Mouse (Mus musculus) adrenal gland, adult 18-20 months (tissue): ENCODE results near the gene Apbb2. TPM values are rescaled to one million over a fixed set of nuclear protein-coding genes. Genes with fewer than 3 reads are reported as not detected.

Source experiments
- DNase-seq, 2 experiments: peaks; one replicate each; pipeline ENCODE4 v3.0.0; 2021 to 2022; ENCODE audit warnings: low spot score in 2 of 2
- total RNA-seq, 2 experiments: library from RNA; stranded (reverse); gene quantifications; 1 replicate in 1 of 2; 2 replicates in 1 of 2; pipeline ENCODE4 v1.2.3; 2021

Gene Apbb2
- total RNA-seq, 2 experiments from 2014 or later = 37.4 to 54.0 TPM

DNA sequence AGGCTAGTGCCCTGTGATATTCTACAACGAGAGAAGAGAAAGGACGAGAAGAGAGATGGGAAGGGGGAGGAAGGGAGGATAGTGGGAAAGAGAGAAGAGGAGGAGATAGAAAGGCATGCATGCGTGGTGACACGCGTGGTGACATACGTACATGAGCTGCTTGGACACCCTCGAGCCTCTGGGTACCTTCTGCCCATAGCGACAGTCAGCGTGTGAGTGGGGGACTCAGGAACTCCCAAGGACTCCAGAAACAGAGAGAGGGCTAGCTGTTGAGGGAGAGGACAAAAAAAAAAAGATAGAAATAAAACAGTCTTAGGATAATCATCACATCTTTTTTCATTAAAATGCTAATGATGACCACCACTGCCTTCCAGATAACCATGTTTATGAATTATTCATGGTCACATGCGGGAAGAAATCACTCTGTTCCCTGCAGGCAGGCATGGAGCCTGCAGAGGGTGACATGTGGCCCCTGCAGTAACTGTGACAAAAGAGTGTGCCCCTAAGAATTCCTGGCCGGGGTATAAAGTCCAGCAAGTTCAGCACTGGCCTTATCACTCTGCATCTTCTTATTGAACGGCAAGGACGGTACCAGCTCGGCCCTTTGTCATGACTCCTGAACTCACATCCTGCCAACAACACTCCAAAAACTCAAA lies 126.5 kb downstream of the Apbb2 start:
- DNase-seq = no peak

DNA sequence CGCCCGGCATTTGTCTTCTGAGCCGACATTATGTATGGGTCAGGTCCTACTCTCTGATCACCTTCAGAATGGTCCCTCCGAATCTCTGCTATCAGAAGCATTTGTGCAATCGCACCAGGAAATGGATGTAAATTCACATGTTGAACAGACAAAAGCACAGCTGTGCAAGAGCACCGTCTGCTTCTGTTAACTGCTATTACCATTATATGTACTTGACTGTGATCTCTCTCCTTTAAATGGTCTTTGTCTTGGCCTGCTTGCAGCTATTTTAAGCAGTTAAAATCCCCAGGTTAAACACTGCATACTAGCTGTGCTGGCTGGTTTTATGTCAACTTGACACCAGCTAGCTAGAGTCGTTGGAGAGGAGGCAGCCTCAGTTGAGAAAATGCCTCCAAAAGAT lies 132.6 kb downstream of the Apbb2 start:
- DNase-seq = no peak

DNA sequence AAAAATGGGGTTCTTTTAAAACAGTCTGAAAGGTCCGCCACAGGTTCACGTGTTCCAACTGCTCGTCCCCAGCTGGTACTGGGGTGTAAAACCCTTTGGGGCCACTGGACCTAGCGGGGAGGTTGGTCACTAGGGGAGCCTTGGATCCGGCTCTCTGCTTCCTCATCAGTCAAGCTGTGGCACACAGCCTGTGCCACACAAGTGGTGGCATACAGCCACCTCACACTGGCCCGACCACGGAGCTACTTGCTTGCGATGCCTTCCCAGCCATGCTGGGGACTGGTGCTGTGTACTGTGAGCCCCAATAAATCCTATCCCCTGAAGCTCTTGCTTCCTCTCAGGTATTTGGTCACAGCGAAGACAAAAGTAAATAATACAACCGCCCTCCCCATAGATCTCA lies 142.3 kb downstream of the Apbb2 start:
- DNase-seq = no peak

DNA sequence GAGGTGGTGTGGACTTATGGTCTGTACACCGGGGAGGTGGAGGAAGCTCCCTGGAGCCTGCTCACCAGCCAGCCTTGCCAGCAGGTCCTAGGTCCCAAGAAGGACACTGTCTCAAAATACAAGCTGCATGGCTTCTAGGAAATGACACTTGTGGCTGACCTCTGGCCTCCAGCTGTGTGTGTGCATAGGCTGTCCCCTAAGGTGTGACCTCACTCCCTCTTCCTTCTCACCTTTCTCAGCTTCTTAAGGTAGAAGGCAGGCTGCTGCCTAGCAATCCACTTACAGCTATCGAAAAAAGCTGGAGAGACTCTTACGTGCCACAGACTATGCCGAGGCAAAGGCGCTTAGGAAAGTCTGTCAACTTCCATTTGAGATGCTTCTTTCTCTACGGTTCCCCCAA lies 142.8 kb downstream of the Apbb2 start:
- no peak for DNase-seq

DNA sequence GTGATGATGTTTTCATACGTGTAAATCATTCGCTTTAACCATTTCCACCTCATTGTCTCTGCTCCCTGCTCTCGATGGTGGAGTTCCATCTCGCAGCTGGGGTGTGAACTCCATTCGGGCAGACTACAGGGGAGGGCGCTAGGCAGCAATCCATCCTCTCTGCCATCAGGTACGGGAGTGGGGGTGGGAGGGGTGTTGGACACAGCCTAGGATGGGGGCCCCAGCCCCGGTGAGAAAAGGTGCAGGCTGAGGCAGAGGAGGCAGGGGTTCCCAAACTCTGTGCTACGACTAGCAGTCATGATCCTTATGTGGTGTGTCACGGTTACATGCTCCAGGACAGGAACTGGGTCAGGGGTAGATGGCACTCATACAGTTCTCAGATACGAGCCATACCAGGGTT lies 144.4 kb downstream of the Apbb2 start:
- no peak for DNase-seq

DNA sequence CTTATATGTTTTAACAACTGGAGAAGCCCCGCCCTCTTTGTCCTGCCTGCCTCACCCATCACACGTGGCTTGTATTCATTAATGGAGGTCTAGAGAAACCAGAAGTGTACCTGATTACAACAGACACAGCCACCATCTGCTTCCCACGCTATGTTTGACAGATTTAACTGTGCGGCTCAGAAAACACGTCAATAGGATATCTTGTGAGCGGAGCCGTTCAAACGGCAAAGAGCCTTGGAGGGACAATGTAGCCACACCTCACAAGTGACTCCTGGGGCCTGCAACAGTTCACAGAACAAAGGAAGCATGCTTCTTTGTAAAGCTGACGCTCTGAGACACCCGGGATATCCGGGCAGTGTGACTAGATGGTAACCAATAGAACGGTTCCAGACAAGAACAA lies 145.0 kb downstream of the Apbb2 start:
- DNase-seq = no peak

DNA sequence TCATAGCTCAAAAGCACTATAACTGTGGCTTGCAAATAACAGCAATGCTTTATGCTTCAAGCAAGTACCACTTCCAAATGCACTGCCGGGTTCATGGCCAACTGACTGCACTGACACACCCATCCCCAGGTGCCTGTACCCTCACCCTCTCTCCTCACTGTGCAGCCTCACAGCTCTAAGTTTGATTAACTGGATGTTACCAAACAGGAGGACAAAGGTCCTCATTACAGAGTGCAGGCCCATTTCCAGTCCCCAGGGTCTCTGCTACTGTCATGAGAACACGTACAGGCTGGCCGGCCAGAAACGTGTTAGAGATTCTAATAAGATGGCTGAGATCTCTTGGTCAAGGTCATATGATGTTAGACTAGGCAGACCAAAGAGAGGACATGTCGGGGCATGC lies 147.7 kb downstream of the Apbb2 start:
- no peak for DNase-seq

DNA sequence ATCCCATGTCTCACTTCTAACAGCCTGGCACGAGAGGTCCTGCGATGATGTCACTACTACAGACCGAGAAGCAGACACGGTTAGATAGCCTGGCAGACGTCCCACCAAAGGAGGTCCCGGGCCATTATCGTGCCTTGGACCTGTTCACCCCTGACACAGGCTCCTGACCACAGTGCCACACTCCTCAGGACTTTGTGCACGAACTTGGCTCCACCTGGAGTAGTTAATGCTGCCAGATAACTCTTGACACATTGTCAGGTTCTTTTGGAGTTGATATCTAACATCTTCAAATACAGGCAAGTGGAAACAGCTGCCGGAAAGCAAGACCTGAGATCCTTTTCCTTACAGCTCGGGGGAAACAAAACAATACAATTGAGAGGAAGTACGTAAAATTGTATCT lies 148.9 kb downstream of the Apbb2 start:
- DNase-seq = peak in 1 of 2 experiments; percentile 11

DNA sequence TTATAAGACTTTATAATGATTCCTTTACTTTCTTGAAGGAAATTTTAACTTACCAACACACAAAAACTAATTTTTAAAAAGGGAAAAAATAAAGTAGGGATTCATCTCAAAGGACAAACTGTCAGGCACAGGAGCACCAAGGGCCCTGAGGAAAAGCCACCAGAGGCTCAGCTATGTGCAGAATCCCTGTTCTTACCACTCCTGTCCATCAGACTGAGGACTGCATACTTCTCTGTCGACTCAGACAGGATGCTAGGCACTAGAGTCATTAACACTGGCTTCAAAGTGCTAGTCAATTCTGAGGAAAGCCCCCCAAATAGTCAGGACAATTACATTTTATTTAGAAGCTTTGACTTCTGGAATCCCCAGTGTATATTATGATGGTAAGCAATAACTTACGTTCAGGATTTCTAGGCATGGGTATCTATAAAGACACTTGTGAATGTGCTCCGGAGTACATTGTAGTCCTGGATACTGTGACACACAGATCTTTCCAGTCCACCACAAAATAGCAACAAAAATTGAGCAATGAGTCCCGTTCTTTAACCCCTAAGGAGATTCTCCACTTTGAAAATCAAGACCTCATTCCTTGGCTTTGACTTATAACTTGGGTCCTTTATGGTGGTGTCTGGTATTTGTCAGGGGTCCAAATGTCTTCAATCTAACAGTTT lies 150.1 kb downstream of the Apbb2 start:
- no peak for DNase-seq

DNA sequence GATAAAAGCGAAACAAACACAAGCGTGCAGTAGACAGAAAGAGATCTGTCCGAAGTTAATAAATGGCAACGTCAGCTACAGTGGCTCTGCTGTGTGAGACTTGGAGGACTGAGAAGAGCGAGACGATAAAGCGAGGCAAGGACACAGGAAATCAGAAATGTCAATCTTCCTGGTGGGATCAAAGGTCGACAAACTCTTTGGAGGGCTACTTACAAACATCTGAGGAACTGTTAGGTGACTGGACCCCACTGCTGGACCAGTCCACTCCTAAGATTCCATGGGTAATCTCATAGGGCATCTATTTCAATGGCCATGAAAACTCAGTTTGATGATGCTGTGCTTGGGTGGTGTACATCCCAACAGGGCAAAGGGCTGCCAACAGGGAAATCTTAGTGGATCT lies 155.9 kb downstream of the Apbb2 start:
- DNase-seq = no peak

DNA sequence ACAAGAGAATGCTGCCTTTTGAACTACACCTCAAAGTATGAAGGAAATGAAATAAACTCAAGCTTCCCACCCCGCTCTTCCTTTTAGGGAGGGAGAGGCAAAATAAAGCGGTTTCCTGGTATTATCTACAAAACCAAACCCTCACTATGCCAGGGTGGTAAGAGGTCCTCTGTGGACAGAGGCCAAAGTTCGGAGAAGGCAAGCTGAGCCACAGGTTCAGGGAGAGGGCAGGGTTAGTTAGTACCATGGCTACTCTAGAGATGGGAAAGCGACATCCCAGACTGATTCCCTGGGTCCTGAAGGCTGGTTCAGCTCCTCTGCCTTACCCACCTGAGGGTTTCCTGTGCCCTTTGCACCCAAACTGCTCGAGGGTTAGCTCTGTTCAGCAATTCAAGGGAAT lies 159.7 kb downstream of the Apbb2 start:
- no peak for DNase-seq

DNA sequence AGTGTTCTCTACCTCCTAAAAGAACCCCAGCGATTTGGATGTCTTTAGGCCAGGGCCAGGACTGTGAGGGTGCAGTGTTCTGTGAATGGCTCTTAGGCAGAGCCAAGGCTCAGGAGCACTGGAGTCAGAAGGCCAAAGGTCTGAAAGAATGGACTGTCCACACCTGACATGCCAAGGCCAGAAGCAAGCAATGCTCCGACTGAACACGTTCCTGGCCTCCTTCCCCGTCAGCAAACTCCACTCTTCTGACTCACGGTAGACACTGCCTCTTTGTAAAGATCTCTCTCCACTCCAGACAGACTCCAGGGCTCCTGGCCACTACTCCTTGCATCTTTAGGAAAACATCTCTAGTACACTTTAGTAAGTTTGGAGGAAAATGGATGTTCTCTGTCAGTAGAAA lies 163.3 kb downstream of the Apbb2 start:
- DNase-seq = no peak

DNA sequence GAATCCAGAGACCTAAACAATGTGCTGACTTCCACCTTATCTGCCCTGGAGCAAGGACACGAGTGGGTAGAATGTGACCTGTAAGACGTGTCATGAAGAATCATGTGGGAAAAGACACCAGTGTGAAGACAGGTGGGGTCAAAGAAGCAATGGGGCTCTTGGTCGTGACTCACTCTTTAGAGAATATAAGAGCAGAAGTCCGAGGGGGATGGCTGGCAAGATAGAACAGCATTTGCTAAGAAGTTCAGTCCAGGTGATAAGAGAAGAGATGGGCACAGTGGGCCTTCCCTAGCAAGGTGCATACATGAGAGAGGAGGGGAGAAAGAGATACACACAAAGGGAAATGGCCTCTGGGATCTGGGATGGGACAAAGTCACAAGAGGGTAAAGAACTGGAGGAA lies 163.8 kb downstream of the Apbb2 start:
- no peak for DNase-seq

DNA sequence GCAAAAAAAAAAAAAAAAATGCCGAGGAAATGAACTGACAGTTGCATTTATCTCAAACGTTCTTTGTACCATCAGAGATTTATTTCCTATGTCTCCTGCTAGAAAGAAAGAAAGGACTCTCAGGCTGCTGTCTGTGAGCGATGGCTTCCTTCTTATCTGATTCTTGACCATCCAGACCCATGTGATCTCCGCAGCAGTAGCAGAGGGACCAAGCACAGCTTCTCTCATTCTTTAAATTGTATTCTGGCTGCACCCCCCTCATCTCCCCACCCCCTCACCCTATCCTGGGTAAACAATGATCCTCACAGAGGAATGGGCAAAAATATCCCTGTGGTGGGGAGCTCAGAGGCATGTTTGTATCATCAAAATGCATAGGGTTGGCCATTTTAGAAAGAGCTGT lies 165.5 kb downstream of the Apbb2 start:
- DNase-seq = no peak

DNA sequence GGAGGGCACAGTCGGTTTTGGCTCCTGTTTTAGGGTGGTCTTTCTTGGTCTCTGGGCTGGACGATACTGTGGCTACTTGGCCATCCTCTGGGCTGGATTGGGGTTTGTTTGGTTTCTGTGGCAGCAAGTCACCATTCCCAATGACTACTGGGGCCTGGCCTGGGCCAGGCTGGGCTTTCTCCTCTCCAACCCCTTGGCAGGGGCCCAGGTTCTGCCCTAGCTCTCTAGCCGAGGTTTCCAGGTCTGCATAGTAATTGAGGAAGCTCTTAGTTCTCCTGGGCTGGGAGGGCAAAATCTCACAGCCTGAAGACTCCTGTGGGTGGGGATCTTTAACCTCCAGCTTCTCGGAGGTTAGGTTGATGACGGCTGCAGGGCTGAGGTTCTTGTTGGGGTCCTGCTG lies 167.0 kb downstream of the Apbb2 start:
- no peak for DNase-seq

DNA sequence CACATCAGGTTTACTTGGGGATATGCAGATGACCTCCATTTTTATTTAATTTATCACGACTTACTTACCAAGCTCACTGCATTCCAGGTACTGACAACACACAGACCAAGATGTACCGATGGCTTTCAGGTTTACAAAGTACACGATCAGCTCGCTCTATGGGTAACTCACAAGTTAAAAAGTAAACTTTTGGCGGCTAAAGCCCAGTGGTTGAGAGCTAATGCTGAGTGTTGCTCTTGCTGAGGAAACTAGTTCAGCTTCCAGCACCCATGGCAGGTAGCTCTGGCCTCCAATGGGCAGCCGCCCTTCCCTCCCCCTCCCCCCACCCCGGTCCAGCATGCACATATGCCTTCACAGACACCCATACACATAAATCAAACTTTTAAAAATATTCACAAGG lies 173.1 kb downstream of the Apbb2 start:
- no peak for DNase-seq

DNA sequence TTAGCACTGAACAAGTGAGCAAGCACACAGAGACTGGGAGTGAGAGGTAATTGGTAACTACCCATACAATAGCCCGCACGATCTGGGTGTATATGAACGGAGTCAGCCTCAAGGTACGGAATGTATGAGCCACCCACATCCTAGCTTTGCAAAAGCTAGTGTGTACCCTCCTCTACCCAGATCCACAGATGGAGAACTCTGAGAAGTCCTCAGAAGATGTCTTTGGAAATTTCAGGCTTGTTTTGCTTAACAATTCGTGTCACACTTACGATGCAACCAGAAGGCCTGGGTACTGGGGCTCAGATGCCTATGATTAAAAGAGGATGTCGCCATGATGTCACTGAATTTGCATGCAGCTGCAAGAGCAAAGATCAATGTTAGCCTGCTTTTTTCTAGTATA lies 176.3 kb downstream of the Apbb2 start:
- no peak for DNase-seq

DNA sequence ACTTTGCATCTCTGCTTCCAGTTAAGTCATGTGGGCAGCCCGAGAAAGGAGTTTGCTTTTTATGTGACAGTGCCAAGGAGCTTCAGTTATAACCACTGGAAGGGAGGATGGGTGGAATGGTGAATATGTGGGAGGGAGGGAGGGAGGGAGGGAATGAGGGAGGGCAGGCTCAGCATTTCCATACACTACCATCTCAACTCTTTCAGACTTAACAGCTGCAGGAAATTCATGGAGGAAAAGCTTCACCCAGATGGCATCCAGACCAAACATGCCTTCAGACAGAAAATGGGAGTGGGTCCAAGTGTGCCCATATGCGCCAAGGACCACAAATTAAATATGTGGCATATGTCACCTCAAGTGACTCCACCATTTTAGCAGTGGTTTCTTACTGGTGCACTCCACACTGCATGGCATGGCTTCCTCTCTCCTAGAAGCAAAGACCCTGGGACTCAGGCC lies 181.8 kb downstream of the Apbb2 start:
- DNase-seq = no peak

DNA sequence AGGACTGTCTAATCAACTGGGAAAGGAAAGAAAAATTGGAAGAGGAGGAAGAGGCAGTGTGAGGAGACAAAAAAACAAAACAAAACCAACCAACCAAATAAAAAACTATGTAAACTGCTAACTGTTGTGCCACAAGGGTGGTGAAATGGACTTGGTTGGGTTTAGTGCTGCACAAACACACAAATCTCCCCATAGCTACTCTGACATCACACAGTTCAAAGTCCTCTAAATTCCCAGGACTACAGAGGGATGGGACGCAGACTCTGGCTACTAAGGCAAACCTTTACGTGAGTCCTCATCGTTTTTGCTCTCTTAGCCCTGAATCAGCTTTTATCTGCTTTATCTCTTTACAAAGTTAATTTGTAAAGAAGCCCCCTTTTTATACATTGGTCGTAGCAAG lies 183.4 kb downstream of the Apbb2 start:
- no peak for DNase-seq

DNA sequence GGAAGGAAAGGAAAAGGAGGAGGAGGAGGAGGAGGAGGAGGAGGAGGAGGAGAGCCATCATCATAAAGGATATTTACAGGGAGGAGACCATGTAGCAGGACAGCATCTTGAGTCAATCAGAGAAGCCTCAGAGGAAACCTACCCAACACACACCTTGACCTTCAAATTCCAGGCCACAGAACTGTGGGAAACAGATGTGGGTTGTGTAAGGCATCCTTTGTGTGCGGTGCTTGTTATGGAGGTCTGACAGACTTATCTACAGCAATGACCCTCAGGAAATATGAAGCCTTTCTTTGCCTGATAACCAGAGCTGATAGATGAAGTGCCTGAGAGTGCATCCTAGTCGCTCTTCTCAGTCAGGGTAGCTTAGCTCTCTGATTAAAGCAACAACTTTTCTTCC lies 189.5 kb downstream of the Apbb2 start:
- no peak for DNase-seq

DNA sequence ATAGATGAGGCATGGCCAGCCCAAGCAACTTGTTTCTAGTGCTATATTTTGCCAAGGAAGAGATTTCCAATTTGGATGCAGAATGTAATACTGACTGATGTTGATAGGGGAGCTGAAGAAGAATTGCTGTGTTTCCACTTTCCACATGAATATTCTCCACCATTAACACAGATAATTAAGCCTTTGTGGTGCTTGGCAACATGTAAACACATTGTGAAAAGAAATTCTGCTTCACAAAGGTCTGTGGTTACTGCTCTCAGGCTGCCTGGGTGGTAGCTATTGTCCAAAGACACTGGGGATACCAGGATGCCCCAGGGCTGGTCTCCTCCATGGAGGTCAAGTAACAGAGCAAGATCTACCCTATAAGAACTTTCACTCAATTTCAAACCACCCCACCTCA lies 190.5 kb downstream of the Apbb2 start:
- no peak for DNase-seq

DNA sequence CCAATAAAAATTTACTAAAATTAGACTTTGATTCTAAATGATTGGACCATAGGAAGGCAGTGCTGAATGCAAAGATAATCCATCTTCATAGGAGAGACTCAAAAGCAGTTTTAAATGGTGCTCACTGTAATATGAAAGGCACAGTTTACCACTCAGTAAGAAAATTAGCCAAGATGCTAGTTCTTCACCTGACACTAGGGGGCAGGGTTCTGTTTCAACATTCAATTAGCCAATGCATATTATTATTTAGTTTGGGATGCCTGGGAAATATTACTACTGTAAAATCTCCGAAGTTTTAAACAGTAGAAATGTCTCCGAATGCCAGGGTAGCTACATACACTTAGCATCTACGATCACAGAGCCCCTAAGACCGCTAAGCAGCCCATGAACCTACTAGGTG lies 194.7 kb downstream of the Apbb2 start:
- peak in 1 of 2 experiments; percentile 27 for DNase-seq

DNA sequence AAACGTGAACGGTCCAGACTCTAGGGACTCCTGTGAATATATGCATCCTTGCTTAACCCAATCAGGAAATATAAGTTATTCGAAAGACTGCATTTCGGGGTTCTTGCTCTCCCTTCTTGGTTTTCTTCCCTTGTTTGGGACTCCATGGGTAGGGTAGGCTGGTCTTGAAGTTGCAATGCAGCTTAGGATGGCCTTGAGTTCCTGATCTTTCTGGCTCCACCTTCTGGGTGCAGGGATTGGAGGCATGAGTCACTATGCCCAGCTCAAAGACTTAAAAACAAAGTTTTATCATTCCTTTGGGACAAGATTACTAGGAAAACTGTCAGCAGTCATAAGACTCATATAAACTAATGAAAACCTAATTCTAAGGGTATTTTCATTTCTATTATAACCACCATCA lies 195.1 kb downstream of the Apbb2 start:
- no peak for DNase-seq
